Mouse (Mus musculus) liver, adult 2 months (tissue): ENCODE data around the gene Dnah2.

ENCODE experiments used
- CTCF ChIP-seq: fragments of 200-500 bp; IDR thresholded peaks from 2 replicates; pipeline ENCODE4 v1.5.1; 2011; ENCODE audit warnings: low read depth, low read length, control low read depth
- POLR2A ChIP-seq: fragments of 200-500 bp; IDR thresholded peaks from 2 replicates; pipeline ENCODE4 v1.6.1; 2011; ENCODE audit warnings: low read length, control low read depth; ENCODE audit not compliant: insufficient read depth; ENCODE audit errors: extremely low read depth

DNA sequence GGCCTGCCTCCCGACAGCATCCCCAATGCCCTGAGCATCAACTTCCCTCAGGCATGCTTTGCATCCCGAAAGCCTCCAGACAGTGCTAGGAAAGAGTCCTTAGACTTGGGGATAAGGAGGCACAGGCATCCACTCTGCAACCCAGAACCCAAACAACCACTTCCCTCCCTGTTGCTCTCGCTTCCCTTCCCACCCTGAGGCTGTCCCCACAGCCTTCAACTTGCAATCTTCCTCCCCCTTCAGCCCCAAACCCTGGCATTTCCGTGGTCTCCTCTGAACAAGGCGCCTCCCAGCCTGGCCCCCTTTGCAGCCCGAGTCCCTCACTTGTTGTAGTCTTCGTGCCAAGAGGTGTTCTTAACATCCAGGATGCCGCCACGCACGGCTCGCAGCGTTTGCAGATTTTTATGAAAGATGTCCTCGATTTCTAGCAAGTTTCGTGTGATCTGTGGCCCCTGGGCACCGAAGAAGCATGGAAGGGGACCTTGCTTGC, 32.7 kb downstream of the Dnah2 start:
- TF ChIP-seq CTCF (no peak), POLR2A (no peak)
